Mouse (Mus musculus) C2C12 (cell line): ENCODE data around the gene Patl1. TPM values are rescaled to one million over a fixed set of nuclear protein-coding genes. Genes with fewer than 3 reads are reported as not detected.
"Not testable (repeated sequence)": the region's sequence is repeated elsewhere in the genome, so short reads cannot be mapped to it uniquely, and the experiment has no call there.

Experiments used
- H3K27me3 ChIP-seq: one replicate; pipeline ENCODE4 v1.6.1; 2011; ENCODE audit not compliant: control insufficient read depth, insufficient read depth, insufficient read length
- H3K36me3 ChIP-seq: one replicate; pipeline ENCODE4 v1.6.1; 2011; ENCODE audit not compliant: control insufficient read depth, insufficient read depth
- H3K4me3 ChIP-seq: one replicate; pipeline ENCODE4 v1.5.1; 2011; ENCODE audit warnings: mild to moderate bottlenecking, control low read depth; ENCODE audit not compliant: poor library complexity, insufficient read depth, severe bottlenecking
- H3K79me2 ChIP-seq: one replicate; pipeline ENCODE4 v1.6.1; 2011; ENCODE audit not compliant: control insufficient read depth, insufficient read depth
- H3K79me3 ChIP-seq: one replicate; pipeline ENCODE4 v1.6.1; 2011; ENCODE audit warnings: low read depth, control low read depth
- H3ac ChIP-seq: one replicate; pipeline ENCODE3; 2011; ENCODE audit warnings: low read depth; ENCODE audit not compliant: control insufficient read depth, insufficient read length
- CEBPB ChIP-seq: IDR thresholded peaks from one replicate; pipeline ENCODE4 v1.6.1; 2011; ENCODE audit warnings: low read depth, mild to moderate bottlenecking, control low read depth, moderate library complexity
- CTCF ChIP-seq: IDR thresholded peaks from one replicate; pipeline ENCODE4 v1.5.1; 2011; ENCODE audit not compliant: control insufficient read depth, insufficient read depth, insufficient read length
- FOSL1 ChIP-seq: IDR thresholded peaks from one replicate; pipeline ENCODE4 v1.8.0; 2011; ENCODE audit warnings: mild to moderate bottlenecking, low read length; ENCODE audit not compliant: poor library complexity, insufficient read depth, severe bottlenecking
- MAX ChIP-seq: IDR thresholded peaks from one replicate; pipeline ENCODE4 v1.6.1; 2011; ENCODE audit warnings: mild to moderate bottlenecking, control low read depth
- MYOD1 ChIP-seq: IDR thresholded peaks from one replicate; pipeline ENCODE4 v1.6.1; 2011; ENCODE audit warnings: low read depth; ENCODE audit not compliant: control insufficient read depth, insufficient read length
- MYOG ChIP-seq: IDR thresholded peaks from one replicate; pipeline ENCODE4 v1.6.1; 2011; ENCODE audit not compliant: control insufficient read depth, insufficient read length; ENCODE audit errors: extremely low read depth
- USF1 ChIP-seq: IDR thresholded peaks from one replicate; pipeline ENCODE4 v1.6.1; 2011; ENCODE audit warnings: low read depth, mild to moderate bottlenecking, control low read depth, moderate library complexity
- microRNA-seq: library from miRNA; unstranded; fragments of <30 nt; microRNA quantifications from one replicate; pipeline ENCODE4, GENCODE M21; 2019; ENCODE audit warnings: borderline microRNAs expressed
- polyA plus RNA-seq: library from polyadenylated mRNA; unstranded; fragments of >200 nt; fragmentation: generic; extraction: Trizol; gene quantifications from one replicate; pipeline ENCODE4 v1.2.1, GENCODE M21; 2012; ENCODE audit warnings: missing spikeins

The Patl1 gene
- polyA plus RNA-seq, 1 experiment, result 13.3 TPM

GRCm38 (mm10) chr19:11980471-11980870, 68.3 kb downstream of the Patl1 start:
- no peaks in the 10 kb centered on the region for H3K79me2 ChIP-seq
- H3ac ChIP-seq, result no peak overlapping the region
- H3K36me3 ChIP-seq, result peaks cover 75% of the 10 kb centered on the region
- TF ChIP-seq USF1, result no peak
- TF ChIP-seq MAX, result no peak
- TF ChIP-seq FOSL1, result no peak
- no peak for TF ChIP-seq CTCF
- TF ChIP-seq MYOD1, result no peak
- no peak for TF ChIP-seq CEBPB
- TF ChIP-seq MYOG, result no peak
- no peak overlapping the region for H3K4me3 ChIP-seq
- H3K27me3 ChIP-seq, result no peaks in the 10 kb centered on the region
- no peaks in the 10 kb centered on the region for H3K79me3 ChIP-seq

GRCm38 (mm10) chr19:11984614-11985013, 72.4 kb downstream of the Patl1 start:
- H3K79me2 ChIP-seq, H3K79me3 ChIP-seq, H3K27me3 ChIP-seq, H3K4me3 ChIP-seq, H3ac ChIP-seq: not testable (repeated sequence)
- peaks cover 76% of the 10 kb centered on the region for H3K36me3 ChIP-seq

GRCm38 (mm10) chr19:11987841-11988240, 75.6 kb downstream of the Patl1 start:
- Histone ChIP-seq H3K79me2 (no peaks in the 10 kb centered on the region), H3ac (no peak overlapping the region), H3K27me3 (no peaks in the 10 kb centered on the region), H3K79me3 (no peaks in the 10 kb centered on the region), H3K36me3 (peaks cover 77% of the 10 kb centered on the region), H3K4me3 (no peak overlapping the region)
- TF ChIP-seq USF1, result no peak
- TF ChIP-seq MAX, result no peak
- no peak for TF ChIP-seq CTCF
- no peak for TF ChIP-seq CEBPB
- TF ChIP-seq MYOG, result no peak
- no peak for TF ChIP-seq FOSL1
- no peak for TF ChIP-seq MYOD1

GRCm38 (mm10) chr19:11989334-11989733, 77.1 kb downstream of the Patl1 start:
- Histone ChIP-seq H3K79me3 (no peaks in the 10 kb centered on the region), H3K4me3 (no peak overlapping the region), H3K27me3 (no peaks in the 10 kb centered on the region), H3K79me2 (no peaks in the 10 kb centered on the region), H3ac (no peak overlapping the region), H3K36me3 (peaks cover 74% of the 10 kb centered on the region)
- TF ChIP-seq CTCF, result no peak
- no peak for TF ChIP-seq MYOD1

GRCm38 (mm10) chr19:11992034-11992433, 79.8 kb downstream of the Patl1 start:
- Histone ChIP-seq H3K36me3 (peaks cover 73% of the 10 kb centered on the region), H3ac (no peak overlapping the region), H3K27me3 (no peaks in the 10 kb centered on the region), H3K79me2 (no peaks in the 10 kb centered on the region), H3K79me3 (no peaks in the 10 kb centered on the region), H3K4me3 (no peak overlapping the region)
- TF ChIP-seq CTCF (no peak), FOSL1 (no peak), MAX (no peak), USF1 (no peak), MYOG (no peak), MYOD1 (no peak), CEBPB (no peak)

- no peak for TF ChIP-seq USF1
- no peak for TF ChIP-seq MYOG
- no peak for TF ChIP-seq CTCF
- Histone ChIP-seq H3K27me3 (no peaks in the 10 kb centered on the region), H3K79me3 (no peaks in the 10 kb centered on the region), H3ac (no peak overlapping the region), H3K36me3 (peaks cover 68% of the 10 kb centered on the region), H3K79me2 (no peaks in the 10 kb centered on the region), H3K4me3 (no peak overlapping the region)
These were observed 80.3 kb downstream of the Patl1 start for GRCm38 (mm10) chr19:11992441-11993029.

Small RNAs within 50 kb of the gene (microRNA-seq; reads per million reads assigned to microRNA genes)
- 8.5 reads per million, percentile 57 among the genes with 10 or more reads in this experiment for gene Mir6994

Other genes starting within 250 kb of the Patl1 start
- not detected for gene Oosp1, start 221.2 kb upstream of the Patl1 start, polyA plus RNA-seq
- gene Oosp3, start 215.3 kb upstream of the Patl1 start, polyA plus RNA-seq, result not detected
- not detected for gene Gif, start 164.8 kb upstream of the Patl1 start, polyA plus RNA-seq
- 60.5 TPM for gene Mrpl16, start 142.0 kb upstream of the Patl1 start, polyA plus RNA-seq
- gene Stx3, start 93.0 kb upstream of the Patl1 start, polyA plus RNA-seq, result 5.4 TPM
- gene Olfr1417, start 73.2 kb upstream of the Patl1 start, polyA plus RNA-seq, result not detected
- not detected for gene Olfr1418, start 51.3 kb upstream of the Patl1 start, polyA plus RNA-seq
- gene Olfr1419, start 37.3 kb upstream of the Patl1 start, polyA plus RNA-seq, result not detected
- not detected for gene Olfr1420, start 25.8 kb upstream of the Patl1 start, polyA plus RNA-seq
- 14.3 TPM for gene Osbp, start 53.5 kb downstream of the Patl1 start, polyA plus RNA-seq
- gene Olfr1423, start 128.9 kb downstream of the Patl1 start, polyA plus RNA-seq, result 0.01 TPM
- gene Olfr1424, start 150.3 kb downstream of the Patl1 start, polyA plus RNA-seq, result not detected
- gene Olfr1425, start 165.3 kb downstream of the Patl1 start, polyA plus RNA-seq, result not detected
- not detected for gene Olfr1426, start 179.6 kb downstream of the Patl1 start, polyA plus RNA-seq
- gene Olfr1427, start 190.9 kb downstream of the Patl1 start, polyA plus RNA-seq, result not detected
- gene Olfr1428, start 203.5 kb downstream of the Patl1 start, polyA plus RNA-seq, result not detected
- gene Olfr76, start 210.8 kb downstream of the Patl1 start, polyA plus RNA-seq, result not detected